In the genomic region with DNA sequence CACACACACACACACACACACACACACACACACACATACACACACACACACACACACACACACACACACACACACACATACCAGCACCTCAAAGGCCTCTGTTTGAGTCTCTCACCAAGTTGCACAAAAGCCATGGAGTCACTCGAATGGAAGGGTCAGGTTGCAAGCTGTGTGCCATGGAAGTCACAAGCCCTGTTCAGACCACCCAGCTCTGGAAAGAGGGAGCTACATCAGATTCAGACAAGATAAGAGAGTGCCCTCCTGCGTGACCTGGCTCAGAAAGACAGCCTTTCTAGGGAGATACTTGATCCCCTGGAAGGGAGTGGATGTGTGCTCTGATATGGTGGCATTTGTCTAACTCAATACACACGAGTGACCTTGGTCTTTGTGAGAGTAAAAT, we compare ENCODE assay signal across 10 mouse cellular contexts. TPM values are rescaled to one million over a fixed set of nuclear protein-coding genes. Genes with fewer than 3 reads are reported as not detected.
DNase-seq lines count a peak whose midpoint lies in the region; ATAC-seq lines count a peak whose summit lies in the region.
"Had no signal": no experiment of that assay in that cellular context is flagged by ENCODE, and none has a peak within 500 bp of the region (broad histone marks: within the 10 kb centered on the region; RNA-seq: fewer than 3 reads in every experiment).

No protein-coding gene starts in this region.

- no peaks in the 10 kb centered on the region for H3K27me3 ChIP-seq in heart, embryonic 10.5 days (ENCODE audit: insufficient read depth, poor library complexity, severe bottlenecking)
- H3K27me3 ChIP-seq in kidney, embryonic 15.5 days = no peaks in the 10 kb centered on the region
- no peaks in the 10 kb centered on the region for H3K27me3 ChIP-seq in limb, embryonic 11.5 days (ENCODE audit: control insufficient read depth, insufficient read depth, low read length)

- H3K4me2 ChIP-seq in kidney, embryonic 15.5 days = peak overlapping the region; percentile 60
- peak overlapping the region; percentile 48 for H3K4me2 ChIP-seq in limb, embryonic 11.5 days (ENCODE audit: low read depth, severe bottlenecking)

- peak; percentile 43 for DNase-seq in heart, embryonic 10.5 days (ENCODE audit: low spot score)
- no peak for DNase-seq in heart, postnatal 25 days (ENCODE audit: low spot score)
- no peak for DNase-seq in kidney, postnatal 14 days
- DNase-seq in embryo, embryonic 9.5 days (ENCODE audit: extremely low spot score) = peak; percentile 46
- DNase-seq in limb, embryonic 11.5 days (ENCODE audit: low spot score) = peak; percentile 21
- DNase-seq in urinary bladder, postnatal 36 days (ENCODE audit: low spot score in 2 of 2) = no peak
- no peak for DNase-seq in cerebellum, adult 18-20 months
- DNase-seq: adrenal gland, postnatal 36 days; kidney, adult 18-20 months had no signal

- peak overlapping the region; percentile 62 for H3K27ac ChIP-seq in heart, embryonic 10.5 days
- H3K27ac ChIP-seq in kidney, embryonic 15.5 days = no peak overlapping the region
- H3K27ac ChIP-seq in limb, embryonic 11.5 days (replicated peaks; ENCODE audit: low read depth, low read length) = no peak overlapping the region

- 0 out of 2 replicates have a peak, but pooled peaks cover 5% of the 10 kb centered on the region for H3K36me3 ChIP-seq in heart, embryonic 10.5 days
- H3K36me3 ChIP-seq in kidney, embryonic 15.5 days = no peaks in the 10 kb centered on the region
- no peaks in the 10 kb centered on the region for H3K36me3 ChIP-seq in limb, embryonic 11.5 days (ENCODE audit: control insufficient read depth, insufficient read depth, low read length)

- no peak overlapping the region for H3K9ac ChIP-seq in kidney, embryonic 15.5 days
- no peak overlapping the region; the same call in 1 of the 2 replicates for H3K9ac ChIP-seq in limb, embryonic 11.5 days (ENCODE audit: low read length)

- H3K4me1 ChIP-seq in heart, embryonic 10.5 days = peaks cover 77% of the 10 kb centered on the region
- peaks cover 71% of the 10 kb centered on the region for H3K4me1 ChIP-seq in kidney, embryonic 15.5 days
- peaks cover 47% of the 10 kb centered on the region for H3K4me1 ChIP-seq in limb, embryonic 11.5 days (ENCODE audit: control insufficient read depth, insufficient read depth, low read length)

- peak overlapping the region; percentile 57 for H3K4me3 ChIP-seq in heart, embryonic 10.5 days
- H3K4me3 ChIP-seq in kidney, embryonic 15.5 days (replicated peaks) = peak overlapping the region; percentile 50
- no peak overlapping the region for H3K4me3 ChIP-seq in limb, embryonic 11.5 days (ENCODE audit: low read depth, low read length)

- no peaks in the 10 kb centered on the region for H3K9me3 ChIP-seq in heart, embryonic 10.5 days
- no peaks in the 10 kb centered on the region for H3K9me3 ChIP-seq in kidney, embryonic 15.5 days (replicated peaks)
- no peaks in the 10 kb centered on the region for H3K9me3 ChIP-seq in limb, embryonic 11.5 days (ENCODE audit: control insufficient read depth, low read length)

- 14% methylated on average over 3 of the region's 3 CpGs for WGBS in heart, embryonic 10.5 days
- WGBS in kidney, embryonic 15.5 days = 24% methylated on average over 3 of the region's 3 CpGs
- 14% methylated on average over 3 of the region's 3 CpGs for WGBS in limb, embryonic 11.5 days

- intact Hi-C loops in heart, postnatal 25 days (cut with DNase I) = no loop called here

- no peak; the same call in 1 of the 2 replicates for ATAC-seq in kidney, embryonic 15.5 days (replicated peaks; ENCODE audit: low FRiP score)
- ATAC-seq in limb, embryonic 11.5 days (ENCODE audit: insufficient number of reproducible peaks, low FRiP score, low TSS enrichment, low read depth) = no peak

RNA-seq across cellular contexts. Expression of gene Frem1, which starts 2.9 kb away (rescaled TPM):
- 9.8 and 12.4 TPM in 2 replicates for polyA plus RNA-seq in heart, embryonic 10.5 days (2016; fragmentation: Nextera tagmentation; extraction: Ambion mirVana)
- under 1 TPM; 0.59 to 0.65 TPM for total RNA-seq in heart, postnatal 25 days (2021)
- polyA plus RNA-seq in kidney, embryonic 15.5 days (2015; fragmentation: Nextera tagmentation; extraction: Ambion mirVana) = 23.9 and 24.3 TPM in 2 replicates
- 15.1 and 18.0 TPM in 2 replicates for polyA plus RNA-seq in limb, embryonic 11.5 days (2014; fragmentation: Nextera tagmentation; extraction: Ambion mirVana)

Comparison
In these comparisons a context has a peak if more than half of its experiments do, and no peak if none do; other contexts are left out.
1. DNase-seq: peak in heart, embryonic 10.5 days (single experiment), embryo, embryonic 9.5 days (single experiment) and limb, embryonic 11.5 days (single experiment); none in heart, postnatal 25 days (single experiment), kidney, postnatal 14 days (single experiment), urinary bladder, postnatal 36 days (0 of 2) and cerebellum, adult 18-20 months (0 of 2).